In genomic region chr7:144918823-144919222, GRCm38 (mm10) we compare ENCODE assay signal across 22 mouse cellular contexts. TPM values are rescaled to one million over a fixed set of nuclear protein-coding genes. Genes with fewer than 3 reads are reported as not detected.
DNase-seq lines count a peak whose midpoint lies in the region; ATAC-seq and TF ChIP-seq lines count a peak whose summit lies in the region.
"Had no signal": no experiment of that assay in that cellular context is flagged by ENCODE, and none has a peak within 500 bp of the region (broad histone marks: within the 10 kb centered on the region; RNA-seq: fewer than 3 reads in every experiment).

No protein-coding gene starts in this region.

- H3K4me3 ChIP-seq in heart, postnatal 0 days (ENCODE audit: low read depth, low read length): no peak overlapping the region
- no peak overlapping the region for H3K4me3 ChIP-seq in heart, embryonic 12.5 days
- no peak overlapping the region for H3K4me3 ChIP-seq in liver, postnatal 0 days (ENCODE audit: low read depth, low read length)
- H3K4me3 ChIP-seq in MEL (ENCODE audit: control insufficient read depth in 1 of 2, insufficient read depth in 1 of 2, low read depth in 2 of 2, low read length in 2 of 2): no peak overlapping the region
- no peak overlapping the region for H3K4me3 ChIP-seq in olfactory bulb, adult 2 months (ENCODE audit: insufficient read depth, low read depth, low read length)
- H3K4me3 ChIP-seq: embryonic facial prominence, embryonic 12.5 days; heart, embryonic 15.5 days; limb, embryonic 12.5 days; midbrain, embryonic 10.5 days; neural tube, embryonic 15.5 days had no signal

- no peak for DNase-seq in heart, postnatal 0 days (ENCODE audit: low spot score)
- DNase-seq in liver, postnatal 0 days: no peak
- no peak for DNase-seq in liver
- peak; percentile 29 for DNase-seq in MEL (ENCODE audit: low read depth, low spot score)
- no peak for DNase-seq in layer of hippocampus, postnatal 10 days (ENCODE audit: low spot score in 2 of 2)
- DNase-seq: cerebellum, adult 11 months; cerebellum, postnatal 36 days; kidney, adult 18-20 months had no signal

- no peaks in the 10 kb centered on the region for H3K9me3 ChIP-seq in heart, postnatal 0 days (replicated peaks; ENCODE audit: control insufficient read depth, low read length)
- no peaks in the 10 kb centered on the region for H3K9me3 ChIP-seq in heart, embryonic 12.5 days (replicated peaks)
- no peaks in the 10 kb centered on the region for H3K9me3 ChIP-seq in liver, postnatal 0 days (ENCODE audit: low read length)
- no peaks in the 10 kb centered on the region for H3K9me3 ChIP-seq in MEL (replicated peaks; ENCODE audit: insufficient read depth, low read length)
- H3K9me3 ChIP-seq: embryonic facial prominence, embryonic 12.5 days; heart, embryonic 15.5 days; limb, embryonic 12.5 days; midbrain, embryonic 10.5 days; neural tube, embryonic 15.5 days had no signal

- peaks cover 5% of the 10 kb centered on the region for H3K79me2 ChIP-seq in MEL (ENCODE audit: control insufficient read depth, insufficient read depth, low read length, poor library complexity)

- no peak for ATAC-seq in heart, postnatal 0 days (ENCODE audit: insufficient read depth, low read depth)
- ATAC-seq in heart, embryonic 12.5 days (ENCODE audit: insufficient number of reproducible peaks, low FRiP score): no peak
- no peak for ATAC-seq in liver, postnatal 0 days
- ATAC-seq in erythroid progenitor cell, adult 5-6 weeks (replicated peaks; ENCODE audit: low FRiP score, poor library complexity, severe bottlenecking): no peak
- ATAC-seq: Patski had no signal

- H3K4me2 ChIP-seq in heart, postnatal 0 days (ENCODE audit: low read depth, low read length): no peak overlapping the region
- no peak overlapping the region for H3K4me2 ChIP-seq in heart, embryonic 12.5 days
- H3K4me2 ChIP-seq in liver, postnatal 0 days (ENCODE audit: low read depth, low read length): no peak overlapping the region
- H3K4me2 ChIP-seq: embryonic facial prominence, embryonic 12.5 days; heart, embryonic 15.5 days; hindbrain, embryonic 14.5 days; limb, embryonic 12.5 days; neural tube, embryonic 15.5 days had no signal

- no peak for TF ChIP-seq EP300 in heart, postnatal 0 days (IDR thresholded peaks at IDR 0.05; ENCODE audit: low read depth)
- TF ChIP-seq EP300 in liver, postnatal 0 days (IDR thresholded peaks at IDR 0.05; ENCODE audit: low read depth): no peak
- no peak for TF ChIP-seq EP300 in MEL (IDR thresholded peaks at IDR 0.05; ENCODE audit: low read depth in 1 of 2, low read length in 2 of 2)

- no peak for TF ChIP-seq POLR2A in MEL (IDR thresholded peaks at IDR 0.05; ENCODE audit: control insufficient read depth in 1 of 2, insufficient read depth in 1 of 2, low read depth in 1 of 2, low read length in 2 of 2, poor library complexity in 1 of 2)
- TF ChIP-seq POLR2A in olfactory bulb, adult 2 months (IDR thresholded peaks at IDR 0.05; ENCODE audit: insufficient read depth, low read depth, low read length): no peak

- H3K27me3 ChIP-seq in heart, postnatal 0 days (ENCODE audit: control insufficient read depth, insufficient read depth, low read length): no peaks in the 10 kb centered on the region
- no peaks in the 10 kb centered on the region for H3K27me3 ChIP-seq in heart, embryonic 12.5 days (replicated peaks)
- no peaks in the 10 kb centered on the region for H3K27me3 ChIP-seq in liver, postnatal 0 days (ENCODE audit: insufficient read depth, low read length)
- H3K27me3 ChIP-seq in MEL (ENCODE audit: control insufficient read depth in 1 of 2, insufficient read depth in 2 of 2, low read length in 2 of 2): no peaks in the 10 kb centered on the region
- H3K27me3 ChIP-seq: embryonic facial prominence, embryonic 12.5 days; heart, embryonic 15.5 days; limb, embryonic 12.5 days; neural tube, embryonic 15.5 days; Patski had no signal

- peak; percentile 24 for TF ChIP-seq RAD21 in MEL (IDR thresholded peaks at IDR 0.05; ENCODE audit: low read depth, low read length)

- WGBS in heart, postnatal 0 days: 86% methylated on average over 1 of the region's 1 CpGs
- 73% methylated on average over 1 of the region's 1 CpGs for WGBS in heart, embryonic 12.5 days
- WGBS in liver, postnatal 0 days (ENCODE audit: insufficient replicate concordance): 67% methylated on average over 1 of the region's 1 CpGs
- 82% methylated on average over 1 of the region's 1 CpGs for WGBS in olfactory bulb, adult 2 months

- H3K36me3 ChIP-seq in heart, postnatal 0 days (replicated peaks; ENCODE audit: control insufficient read depth, insufficient read depth, low read length): peaks cover 46% of the 10 kb centered on the region
- H3K36me3 ChIP-seq in heart, embryonic 12.5 days: peaks cover 41% of the 10 kb centered on the region
- H3K36me3 ChIP-seq in liver, postnatal 0 days (replicated peaks; ENCODE audit: insufficient read depth, low read length): peaks cover 28% of the 10 kb centered on the region
- peaks cover 0 to 2% of the 10 kb centered on the region in 2 experiments; a peak in 1 of 4 replicates for H3K36me3 ChIP-seq in MEL (ENCODE audit: control insufficient read depth in 1 of 2, insufficient read depth in 2 of 2, low read length in 2 of 2)

- peak; percentile 33 for TF ChIP-seq CTCF in heart, postnatal 0 days (IDR thresholded peaks at IDR 0.05; ENCODE audit: low read depth)
- peak; percentile 51 for TF ChIP-seq CTCF in liver, postnatal 0 days (IDR thresholded peaks at IDR 0.05; ENCODE audit: low read depth)
- peak; percentile 7 to 50 (median 38); a peak in 4 of 6 replicates for TF ChIP-seq CTCF in MEL (IDR thresholded peaks at IDR 0.05 in 2 of 3, conservative IDR thresholded peaks at IDR 0.05 in 1 of 3; ENCODE audit: control insufficient read depth in 1 of 3, insufficient read depth in 1 of 3, low read depth in 2 of 3, low read length in 3 of 3, poor library complexity in 1 of 3, severe bottlenecking in 1 of 3)
- peak; percentile 10; the same call in 1 of the 2 replicates for TF ChIP-seq CTCF in olfactory bulb, adult 2 months (IDR thresholded peaks at IDR 0.05; ENCODE audit: insufficient read depth, low read depth, low read length)

- H3K27ac ChIP-seq in heart, postnatal 0 days (ENCODE audit: low read depth): no peak overlapping the region
- no peak overlapping the region for H3K27ac ChIP-seq in heart, embryonic 12.5 days (ENCODE audit: poor library complexity, severe bottlenecking)
- no peak overlapping the region for H3K27ac ChIP-seq in liver, postnatal 0 days (ENCODE audit: low read depth)
- no peak overlapping the region for H3K27ac ChIP-seq in MEL (ENCODE audit: control insufficient read depth, low read depth, low read length)
- no peak overlapping the region for H3K27ac ChIP-seq in olfactory bulb, adult 2 months (ENCODE audit: insufficient read depth, low read depth, low read length)
- H3K27ac ChIP-seq: embryonic facial prominence, embryonic 12.5 days; heart, embryonic 15.5 days; hindbrain, embryonic 14.5 days; limb, embryonic 12.5 days; midbrain, embryonic 10.5 days; neural tube, embryonic 15.5 days had no signal

- peaks cover 5% of the 10 kb centered on the region for H3K4me1 ChIP-seq in heart, postnatal 0 days (ENCODE audit: control insufficient read depth, insufficient read depth)
- peaks cover 8% of the 10 kb centered on the region for H3K4me1 ChIP-seq in heart, embryonic 12.5 days (replicated peaks)
- peaks cover 9% of the 10 kb centered on the region for H3K4me1 ChIP-seq in liver, postnatal 0 days (ENCODE audit: insufficient read depth)
- H3K4me1 ChIP-seq in MEL (ENCODE audit: control insufficient read depth in 1 of 2, insufficient read depth in 2 of 2, low read length in 2 of 2): peaks cover 0 to 7% of the 10 kb centered on the region in 2 experiments; a peak in 3 of 4 replicates
- H3K4me1 ChIP-seq in olfactory bulb, adult 2 months (ENCODE audit: control insufficient read depth, insufficient read depth, low read length): 0 out of 2 replicates have a peak, but pooled peaks cover 4% of the 10 kb centered on the region

- H3K9ac ChIP-seq in heart, postnatal 0 days (replicated peaks; ENCODE audit: low read depth, low read length): no peak overlapping the region
- no peak overlapping the region for H3K9ac ChIP-seq in heart, embryonic 12.5 days
- no peak overlapping the region for H3K9ac ChIP-seq in liver, postnatal 0 days (replicated peaks)
- no peak overlapping the region for H3K9ac ChIP-seq in MEL (ENCODE audit: control insufficient read depth, low read depth, low read length, poor library complexity, severe bottlenecking)
- H3K9ac ChIP-seq: embryonic facial prominence, embryonic 12.5 days; heart, embryonic 15.5 days; hindbrain, embryonic 14.5 days; limb, embryonic 12.5 days; neural tube, embryonic 15.5 days had no signal

RNA-seq across cellular contexts. Expression of gene LTO1, which starts 3.9 kb away (rescaled TPM):
- total RNA-seq in heart, postnatal 0 days (2014; rRNA removed; ENCODE audit: low replicate concordance): 5.5 and 15.5 TPM in 2 replicates
- polyA plus RNA-seq in heart, postnatal 0 days (2015; fragmentation: Nextera tagmentation; extraction: Ambion mirVana): 13.6 and 17.6 TPM in 2 replicates
- polyA plus RNA-seq in heart, embryonic 12.5 days (2016; fragmentation: Nextera tagmentation; extraction: Ambion mirVana): 20.1 and 21.4 TPM in 2 replicates
- 6.3 and 7.0 TPM in 2 replicates for polyA plus RNA-seq in liver, postnatal 0 days (2015; fragmentation: Nextera tagmentation; extraction: Ambion mirVana)
- 10.5 and 18.1 TPM in 2 replicates for total RNA-seq in MEL (2012; rRNA removed)
- 10 to 100 TPM in 1 of 2 experiments, not detected in 1; 18.4 TPM for polyA plus RNA-seq in MEL (2012; ENCODE audit: insufficient read depth in 1 of 2, insufficient read length in 2 of 2, low read depth in 1 of 2, low replicate concordance in 2 of 2, missing spikeins in 1 of 2)
- polyA plus RNA-seq in olfactory bulb, adult 2 months (2012; ENCODE audit: insufficient read depth, insufficient read length, low replicate concordance, missing spikeins): not detected in 2 replicates
- total RNA-seq in erythroid progenitor cell, adult 5-6 weeks (2015; ENCODE audit: low replicate concordance): 5.4 and 10.8 TPM in 2 replicates
- 27.9 and 85.0 TPM in 2 replicates for total RNA-seq in erythroid progenitor cell, adult 5-6 weeks (2017; ENCODE audit: low replicate concordance)
- total RNA-seq in layer of hippocampus, postnatal 10 days (2021): 10 to 100 TPM; 27.8 to 32.4 TPM

RNA-seq across cellular contexts. Expression of gene Ccnd1, which starts 20.9 kb away (rescaled TPM):
- 68.2 and 70.0 TPM in 2 replicates for total RNA-seq in heart, postnatal 0 days (2014; rRNA removed; ENCODE audit: low replicate concordance)
- 58.9 and 61.7 TPM in 2 replicates for polyA plus RNA-seq in heart, postnatal 0 days (2015; fragmentation: Nextera tagmentation; extraction: Ambion mirVana)
- 81.2 and 89.9 TPM in 2 replicates for polyA plus RNA-seq in heart, embryonic 12.5 days (2016; fragmentation: Nextera tagmentation; extraction: Ambion mirVana)
- polyA plus RNA-seq in liver, postnatal 0 days (2015; fragmentation: Nextera tagmentation; extraction: Ambion mirVana): 10.1 TPM in 2 replicates
- 0.08 and 0.13 TPM in 2 replicates for total RNA-seq in MEL (2012; rRNA removed)
- under 1 TPM in 1 of 2 experiments, not detected in 1; 0.38 TPM for polyA plus RNA-seq in MEL (2012; ENCODE audit: insufficient read depth in 1 of 2, insufficient read length in 2 of 2, low read depth in 1 of 2, low replicate concordance in 2 of 2, missing spikeins in 1 of 2)
- polyA plus RNA-seq in olfactory bulb, adult 2 months (2012; ENCODE audit: insufficient read depth, insufficient read length, low replicate concordance, missing spikeins): not detected in 2 replicates
- total RNA-seq in erythroid progenitor cell, adult 5-6 weeks (2015; ENCODE audit: low replicate concordance): 1.4 and 1.7 TPM in 2 replicates
- 1.3 and 1.7 TPM in 2 replicates for total RNA-seq in erythroid progenitor cell, adult 5-6 weeks (2017; ENCODE audit: low replicate concordance)
- 10 to 100 TPM; 27.7 to 37.3 TPM for total RNA-seq in layer of hippocampus, postnatal 10 days (2021)

RNA-seq across cellular contexts. Expression of gene Fgf15, which starts 22.5 kb away (rescaled TPM):
- total RNA-seq in heart, postnatal 0 days (2014; rRNA removed; ENCODE audit: low replicate concordance): not detected in 2 replicates
- not detected in 2 replicates for polyA plus RNA-seq in heart, postnatal 0 days (2015; fragmentation: Nextera tagmentation; extraction: Ambion mirVana)
- polyA plus RNA-seq in heart, embryonic 12.5 days (2016; fragmentation: Nextera tagmentation; extraction: Ambion mirVana): 0.10 TPM in 1 of 2 replicates, not detected in the other
- not detected in 2 replicates for polyA plus RNA-seq in liver, postnatal 0 days (2015; fragmentation: Nextera tagmentation; extraction: Ambion mirVana)
- 11.7 and 19.1 TPM in 2 replicates for total RNA-seq in MEL (2012; rRNA removed)
- polyA plus RNA-seq in MEL (2012; ENCODE audit: insufficient read depth in 1 of 2, insufficient read length in 2 of 2, low read depth in 1 of 2, low replicate concordance in 2 of 2, missing spikeins in 1 of 2): 10 to 100 TPM in 1 of 2 experiments, not detected in 1; 16.6 TPM
- polyA plus RNA-seq in olfactory bulb, adult 2 months (2012; ENCODE audit: insufficient read depth, insufficient read length, low replicate concordance, missing spikeins): not detected in 2 replicates
- total RNA-seq in erythroid progenitor cell, adult 5-6 weeks (2015; ENCODE audit: low replicate concordance): not detected in 2 replicates
- not detected in 2 replicates for total RNA-seq in erythroid progenitor cell, adult 5-6 weeks (2017; ENCODE audit: low replicate concordance)
- not detected for total RNA-seq in layer of hippocampus, postnatal 10 days (2021)
- total RNA-seq: left cerebral cortex, adult 18-20 months had no signal
- polyA plus RNA-seq: heart, embryonic 15.5 days; lung, embryonic 16.5 days; testis, adult 2 months; urinary bladder, adult 2 months had no signal

Comparison
In these comparisons a context has a peak if more than half of its experiments do, and no peak if none do; other contexts are left out.
1. RNA of gene Fgf15, which starts 22.5 kb away (polyA plus RNA-seq): 16.6 TPM in MEL; 0.10 TPM in heart, embryonic 12.5 days, not detected in liver, postnatal 0 days, not detected in heart, postnatal 0 days and not detected in olfactory bulb, adult 2 months; every median in the first group is over 10 times any median in the second.
2. Peak in every context shown above with its lines, with median percentiles within 50 percentile points of each other: CTCF ChIP-seq.